Mouse (Mus musculus) megakaryocyte, embryonic 14.5 days (primary cell): ENCODE results near the gene Grin2a. TPM values are rescaled to one million over a fixed set of nuclear protein-coding genes. Genes with fewer than 3 reads are reported as not detected.

Source experiments
- H3K27me3 ChIP-seq: replicated peaks from 2 replicates; pipeline ENCODE3; 2012; ENCODE audit warnings: inconsistent platforms
- H3K36me3 ChIP-seq: replicated peaks from 2 replicates; pipeline ENCODE3; 2012; ENCODE audit warnings: low read length, inconsistent platforms, mixed read lengths
- H3K4me1 ChIP-seq: 2 replicates; pipeline ENCODE4 v1.6.1; 2012; ENCODE audit warnings: inconsistent platforms
- H3K4me3 ChIP-seq: replicated peaks from 2 replicates; pipeline ENCODE3; 2012; ENCODE audit warnings: moderate library complexity, mild to moderate bottlenecking, inconsistent platforms
- H3K9me3 ChIP-seq: 2 replicates; pipeline ENCODE4 v1.6.1; 2012; ENCODE audit warnings: inconsistent platforms
- FLI1 ChIP-seq: IDR thresholded peaks from 2 replicates; pipeline ENCODE4 v1.6.1; 2012; ENCODE audit warnings: low read length, inconsistent platforms, mixed read lengths
- GATA1 ChIP-seq: IDR thresholded peaks from 3 replicates; pipeline ENCODE4 v1.6.1; 2012; ENCODE audit warnings: mixed read lengths, low read length, inconsistent platforms, borderline replicate concordance
- polyA plus RNA-seq: library from polyadenylated mRNA; stranded (reverse); fragments of >175 nt; gene quantifications from 2 replicates; pipeline ENCODE4 v1.2.3, GENCODE M21; 2012; ENCODE audit warnings: low replicate concordance; ENCODE audit not compliant: insufficient read depth

The Grin2a gene
- polyA plus RNA-seq, 1 experiment, result not detected

- H3K4me3 ChIP-seq, result no peak overlapping the region
- TF ChIP-seq FLI1 (no peak), GATA1 (no peak)
- no peaks in the 10 kb centered on the region for H3K27me3 ChIP-seq
- no peaks in the 10 kb centered on the region for H3K4me1 ChIP-seq
- no peaks in the 10 kb centered on the region for H3K36me3 ChIP-seq
- peaks cover 3% of the 10 kb centered on the region; the same call in 1 of the 2 replicates for H3K9me3 ChIP-seq
Measured at GRCm38 (mm10) chr16:9940716-9941115, 54.6 kb downstream of the Grin2a start.

GRCm38 (mm10) chr16:9910672-9911071 is 84.7 kb downstream of the Grin2a start:
- no peaks in the 10 kb centered on the region for H3K27me3 ChIP-seq
- H3K4me3 ChIP-seq, result no peak overlapping the region
- H3K4me1 ChIP-seq, result no peaks in the 10 kb centered on the region
- H3K9me3 ChIP-seq, result peaks cover 3% of the 10 kb centered on the region; the same call in 1 of the 2 replicates
- TF ChIP-seq FLI1, result no peak
- no peak for TF ChIP-seq GATA1
- no peaks in the 10 kb centered on the region for H3K36me3 ChIP-seq

GRCm38 (mm10) chr16:9909225-9909624 is 86.1 kb downstream of the Grin2a start:
- H3K4me1 ChIP-seq, result no peaks in the 10 kb centered on the region
- H3K27me3 ChIP-seq, result no peaks in the 10 kb centered on the region
- no peak overlapping the region for H3K4me3 ChIP-seq
- peaks cover 5% of the 10 kb centered on the region; the same call in 1 of the 2 replicates for H3K9me3 ChIP-seq
- TF ChIP-seq GATA1 (no peak), FLI1 (no peak)
- H3K36me3 ChIP-seq, result no peaks in the 10 kb centered on the region

- no peaks in the 10 kb centered on the region for H3K27me3 ChIP-seq
- H3K9me3 ChIP-seq, result peaks cover 13% of the 10 kb centered on the region
- no peaks in the 10 kb centered on the region for H3K4me1 ChIP-seq
- TF ChIP-seq GATA1, result no peak
- TF ChIP-seq FLI1, result no peak
- H3K36me3 ChIP-seq, result no peaks in the 10 kb centered on the region
- no peak overlapping the region for H3K4me3 ChIP-seq
Measured at GRCm38 (mm10) chr16:9904443-9904842, 90.9 kb downstream of the Grin2a start.

GRCm38 (mm10) chr16:9902680-9903463 is 92.5 kb downstream of the Grin2a start:
- TF ChIP-seq FLI1 (no peak), GATA1 (no peak)
- Histone ChIP-seq H3K36me3 (no peaks in the 10 kb centered on the region), H3K9me3 (peaks cover 10% of the 10 kb centered on the region), H3K4me3 (no peak overlapping the region), H3K27me3 (no peaks in the 10 kb centered on the region), H3K4me1 (no peaks in the 10 kb centered on the region)

GRCm38 (mm10) chr16:9901433-9901832 is 93.9 kb downstream of the Grin2a start:
- Histone ChIP-seq H3K4me3 (no peak overlapping the region), H3K27me3 (no peaks in the 10 kb centered on the region), H3K9me3 (peaks cover 10% of the 10 kb centered on the region), H3K36me3 (no peaks in the 10 kb centered on the region), H3K4me1 (no peaks in the 10 kb centered on the region)
- TF ChIP-seq GATA1, result no peak

GRCm38 (mm10) chr16:9900996-9901395 is 94.4 kb downstream of the Grin2a start:
- H3K4me3 ChIP-seq, result no peak overlapping the region
- no peaks in the 10 kb centered on the region for H3K4me1 ChIP-seq
- H3K9me3 ChIP-seq, result peaks cover 10% of the 10 kb centered on the region
- no peaks in the 10 kb centered on the region for H3K27me3 ChIP-seq
- no peak for TF ChIP-seq FLI1
- TF ChIP-seq GATA1, result no peak
- no peaks in the 10 kb centered on the region for H3K36me3 ChIP-seq

GRCm38 (mm10) chr16:9900196-9900595 is 95.2 kb downstream of the Grin2a start:
- peaks cover 10% of the 10 kb centered on the region for H3K9me3 ChIP-seq
- no peaks in the 10 kb centered on the region for H3K27me3 ChIP-seq
- H3K4me3 ChIP-seq, result no peak overlapping the region
- TF ChIP-seq FLI1, result no peak
- TF ChIP-seq GATA1, result no peak
- H3K4me1 ChIP-seq, result no peaks in the 10 kb centered on the region
- H3K36me3 ChIP-seq, result no peaks in the 10 kb centered on the region

- no peaks in the 10 kb centered on the region for H3K27me3 ChIP-seq
- H3K4me1 ChIP-seq, result no peaks in the 10 kb centered on the region
- no peak overlapping the region for H3K4me3 ChIP-seq
- peaks cover 12% of the 10 kb centered on the region for H3K9me3 ChIP-seq
- no peak for TF ChIP-seq GATA1
- no peak for TF ChIP-seq FLI1
- no peaks in the 10 kb centered on the region for H3K36me3 ChIP-seq
Measured at GRCm38 (mm10) chr16:9899176-9899575, 96.2 kb downstream of the Grin2a start.

GRCm38 (mm10) chr16:9895581-9895980 is 99.8 kb downstream of the Grin2a start:
- peaks cover 9% of the 10 kb centered on the region for H3K9me3 ChIP-seq
- H3K4me3 ChIP-seq, result no peak overlapping the region
- no peaks in the 10 kb centered on the region for H3K27me3 ChIP-seq
- no peaks in the 10 kb centered on the region for H3K36me3 ChIP-seq
- TF ChIP-seq FLI1 (no peak), GATA1 (no peak)
- no peaks in the 10 kb centered on the region for H3K4me1 ChIP-seq
